20 mouse cellular contexts compared by ENCODE assay signal in genomic region chr11:115752653-115753052, GRCm38 (mm10). TPM values are rescaled to one million over a fixed set of nuclear protein-coding genes. Genes with fewer than 3 reads are reported as not detected.
A peak's percentile ranks its signal among the peaks of the same experiment; 100 is the strongest.
DNase-seq lines count a peak whose midpoint lies in the region; ATAC-seq and TF ChIP-seq lines count a peak whose summit lies in the region.
"Had no signal": no experiment of that assay in that cellular context is flagged by ENCODE, and none has a peak within 500 bp of the region (broad histone marks: within the 10 kb centered on the region; RNA-seq: fewer than 3 reads in every experiment).

No protein-coding gene starts in this region.

- no peak overlapping the region for H3K27ac ChIP-seq in intestine, embryonic 15.5 days
- H3K27ac ChIP-seq in intestine, postnatal 0 days (ENCODE audit: low read depth, low read length), result no peak overlapping the region
- H3K27ac ChIP-seq in midbrain, embryonic 12.5 days (replicated peaks), result 0 out of 2 replicates have a peak overlapping the region, but pooled peaks have one; percentile 3
- no peak overlapping the region for H3K27ac ChIP-seq in midbrain, embryonic 16.5 days (ENCODE audit: low read length)
- no peak overlapping the region for H3K27ac ChIP-seq in forebrain, postnatal 0 days (ENCODE audit: low read depth, low read length)
- no peak overlapping the region for H3K27ac ChIP-seq in neural tube, embryonic 13.5 days (replicated peaks)
- H3K27ac ChIP-seq: kidney, postnatal 0 days; limb, embryonic 10.5 days; liver, embryonic 14.5 days; stomach, embryonic 15.5 days had no signal

- no peaks in the 10 kb centered on the region for H3K27me3 ChIP-seq in intestine, embryonic 15.5 days (replicated peaks)
- no peaks in the 10 kb centered on the region for H3K27me3 ChIP-seq in intestine, postnatal 0 days (replicated peaks; ENCODE audit: control insufficient read depth, insufficient read depth, low read length)
- H3K27me3 ChIP-seq in midbrain, embryonic 12.5 days, result no peaks in the 10 kb centered on the region
- H3K27me3 ChIP-seq in midbrain, embryonic 16.5 days (ENCODE audit: control insufficient read depth, insufficient read depth, low read depth, low read length), result no peaks in the 10 kb centered on the region
- H3K27me3 ChIP-seq in forebrain, postnatal 0 days (ENCODE audit: insufficient read depth, low read length), result no peaks in the 10 kb centered on the region
- no peaks in the 10 kb centered on the region for H3K27me3 ChIP-seq in neural tube, embryonic 13.5 days
- H3K27me3 ChIP-seq: heart, embryonic 12.5 days; stomach, embryonic 15.5 days had no signal

- H3K4me3 ChIP-seq in intestine, embryonic 15.5 days (replicated peaks), result no peak overlapping the region
- H3K4me3 ChIP-seq in intestine, postnatal 0 days (ENCODE audit: low read depth, low read length), result no peak overlapping the region
- H3K4me3 ChIP-seq in midbrain, embryonic 12.5 days, result no peak overlapping the region
- no peak overlapping the region for H3K4me3 ChIP-seq in midbrain, embryonic 16.5 days (ENCODE audit: low read depth, low read length)
- H3K4me3 ChIP-seq in forebrain, postnatal 0 days (ENCODE audit: low read depth, low read length), result no peak overlapping the region
- H3K4me3 ChIP-seq in neural tube, embryonic 13.5 days, result no peak overlapping the region
- H3K4me3 ChIP-seq: erythroblast, embryonic 14.5 days; heart, embryonic 12.5 days; limb, embryonic 10.5 days; stomach, embryonic 15.5 days had no signal

- no peak overlapping the region for H3K4me2 ChIP-seq in intestine, embryonic 15.5 days (replicated peaks)
- H3K4me2 ChIP-seq in intestine, postnatal 0 days (replicated peaks; ENCODE audit: low read depth), result no peak overlapping the region
- no peak overlapping the region for H3K4me2 ChIP-seq in midbrain, embryonic 12.5 days (replicated peaks)
- no peak overlapping the region for H3K4me2 ChIP-seq in midbrain, embryonic 16.5 days (ENCODE audit: low read length)
- no peak overlapping the region for H3K4me2 ChIP-seq in forebrain, postnatal 0 days (ENCODE audit: low read depth)
- H3K4me2 ChIP-seq in neural tube, embryonic 13.5 days, result no peak overlapping the region
- H3K4me2 ChIP-seq: heart, embryonic 12.5 days; stomach, embryonic 15.5 days had no signal

- no peaks in the 10 kb centered on the region for H3K9me3 ChIP-seq in intestine, embryonic 15.5 days
- H3K9me3 ChIP-seq in intestine, postnatal 0 days (ENCODE audit: control insufficient read depth), result no peaks in the 10 kb centered on the region
- H3K9me3 ChIP-seq in midbrain, embryonic 12.5 days, result no peaks in the 10 kb centered on the region
- no peaks in the 10 kb centered on the region for H3K9me3 ChIP-seq in midbrain, embryonic 16.5 days (replicated peaks; ENCODE audit: control insufficient read depth, low read length, poor library complexity, severe bottlenecking)
- H3K9me3 ChIP-seq in forebrain, postnatal 0 days (ENCODE audit: low read length), result no peaks in the 10 kb centered on the region
- H3K9me3 ChIP-seq in neural tube, embryonic 13.5 days, result no peaks in the 10 kb centered on the region
- H3K9me3 ChIP-seq: heart, embryonic 12.5 days; limb, embryonic 10.5 days; stomach, embryonic 15.5 days had no signal

- H3K4me1 ChIP-seq in intestine, embryonic 15.5 days (replicated peaks), result no peaks in the 10 kb centered on the region
- H3K4me1 ChIP-seq in intestine, postnatal 0 days (replicated peaks; ENCODE audit: control insufficient read depth, insufficient read depth, low read length), result no peaks in the 10 kb centered on the region
- H3K4me1 ChIP-seq in midbrain, embryonic 12.5 days, result peaks cover 11% of the 10 kb centered on the region
- peaks cover 4% of the 10 kb centered on the region; the same call in 1 of the 2 replicates for H3K4me1 ChIP-seq in midbrain, embryonic 16.5 days (ENCODE audit: control insufficient read depth, insufficient read depth, low read length)
- no peaks in the 10 kb centered on the region for H3K4me1 ChIP-seq in forebrain, postnatal 0 days (ENCODE audit: insufficient read depth)
- H3K4me1 ChIP-seq in neural tube, embryonic 13.5 days (replicated peaks), result peaks cover 7% of the 10 kb centered on the region
- H3K4me1 ChIP-seq: limb, embryonic 10.5 days; stomach, embryonic 15.5 days had no signal

- ATAC-seq in intestine, embryonic 15.5 days, result peak; percentile 23; the same call in 1 of the 2 replicates
- ATAC-seq in intestine, postnatal 0 days, result no peak
- ATAC-seq in midbrain, embryonic 12.5 days (ENCODE audit: low FRiP score, low read depth), result 0 out of 2 replicates have a peak, but pooled peaks have one; percentile 30
- ATAC-seq in midbrain, embryonic 16.5 days, result no peak
- ATAC-seq in forebrain, postnatal 0 days, result no peak; the same call in 1 of the 2 replicates
- peak; percentile 43; the same call in 1 of the 2 replicates for ATAC-seq in neural tube, embryonic 13.5 days (ENCODE audit: low read depth)
- ATAC-seq: lung, postnatal 0 days had no signal

- H3K36me3 ChIP-seq in intestine, embryonic 15.5 days, result no peaks in the 10 kb centered on the region
- no peaks in the 10 kb centered on the region for H3K36me3 ChIP-seq in intestine, postnatal 0 days (ENCODE audit: control insufficient read depth, insufficient read depth)
- no peaks in the 10 kb centered on the region for H3K36me3 ChIP-seq in midbrain, embryonic 12.5 days
- no peaks in the 10 kb centered on the region for H3K36me3 ChIP-seq in midbrain, embryonic 16.5 days (ENCODE audit: control insufficient read depth, insufficient read depth, low read length)
- H3K36me3 ChIP-seq in forebrain, postnatal 0 days (ENCODE audit: insufficient read depth), result no peaks in the 10 kb centered on the region
- H3K36me3 ChIP-seq in neural tube, embryonic 13.5 days, result no peaks in the 10 kb centered on the region
- H3K36me3 ChIP-seq: heart, embryonic 12.5 days; limb, embryonic 10.5 days; stomach, embryonic 15.5 days had no signal

- no peak for TF ChIP-seq CTCF in intestine, postnatal 0 days (IDR thresholded peaks at IDR 0.05; ENCODE audit: low read depth)
- TF ChIP-seq CTCF in forebrain, postnatal 0 days (IDR thresholded peaks at IDR 0.05; ENCODE audit: low read depth), result no peak

- WGBS in intestine, embryonic 15.5 days, result 81% methylated on average over 7 of the region's 7 CpGs
- WGBS in intestine, postnatal 0 days, result 78% methylated on average over 7 of the region's 7 CpGs
- WGBS in midbrain, embryonic 12.5 days, result 40% methylated on average over 7 of the region's 7 CpGs
- 38% methylated on average over 7 of the region's 7 CpGs for WGBS in midbrain, embryonic 16.5 days
- 31% methylated on average over 7 of the region's 7 CpGs for WGBS in forebrain, postnatal 0 days
- WGBS in neural tube, embryonic 13.5 days, result 34% methylated on average over 7 of the region's 7 CpGs

- DNase-seq in forebrain, postnatal 0 days, result peak; percentile 31
- DNase-seq in liver, result no peak
- DNase-seq: adrenal gland, postnatal 14 days; cerebellum, adult 9-10 months; heart, postnatal 36 days; layer of hippocampus, postnatal 36 days; spleen, adult 18-20 months; thymus, postnatal 14 days had no signal

- H3K9ac ChIP-seq in intestine, embryonic 15.5 days, result no peak overlapping the region
- no peak overlapping the region for H3K9ac ChIP-seq in intestine, postnatal 0 days (ENCODE audit: low read depth, low read length)
- H3K9ac ChIP-seq in midbrain, embryonic 12.5 days (replicated peaks), result no peak overlapping the region
- H3K9ac ChIP-seq in midbrain, embryonic 16.5 days (ENCODE audit: low read depth, low read length), result no peak overlapping the region
- no peak overlapping the region for H3K9ac ChIP-seq in forebrain, postnatal 0 days
- no peak overlapping the region for H3K9ac ChIP-seq in neural tube, embryonic 13.5 days
- H3K9ac ChIP-seq: heart, embryonic 12.5 days; liver, embryonic 14.5 days; stomach, embryonic 15.5 days had no signal

RNA-seq across cellular contexts. Expression of gene Tmem94, which starts 12.6 kb away (rescaled TPM):
- 18.6 and 20.8 TPM in 2 replicates for polyA plus RNA-seq in intestine, embryonic 15.5 days (2015; fragmentation: Nextera tagmentation; extraction: Ambion mirVana)
- polyA plus RNA-seq in intestine, postnatal 0 days (2015; fragmentation: Nextera tagmentation; extraction: Ambion mirVana), result 8.2 and 8.6 TPM in 2 replicates
- 42.4 and 47.0 TPM in 2 replicates for polyA plus RNA-seq in midbrain, embryonic 12.5 days (2016; fragmentation: Nextera tagmentation; extraction: Ambion mirVana)
- polyA plus RNA-seq in midbrain, embryonic 16.5 days (2015; fragmentation: Nextera tagmentation; extraction: Ambion mirVana), result 25.1 and 25.6 TPM in 2 replicates
- total RNA-seq in forebrain, postnatal 0 days (2014; rRNA removed), result 16.7 and 19.3 TPM in 2 replicates
- 12.1 and 14.9 TPM in 2 replicates for polyA plus RNA-seq in forebrain, postnatal 0 days (2015; fragmentation: Nextera tagmentation; extraction: Ambion mirVana)
- 25.4 and 25.8 TPM in 2 replicates for polyA plus RNA-seq in neural tube, embryonic 13.5 days (2015; fragmentation: Nextera tagmentation; extraction: Ambion mirVana)

RNA-seq across cellular contexts. Expression of gene Grb2, which starts 44.3 kb away (rescaled TPM):
- polyA plus RNA-seq in intestine, embryonic 15.5 days (2015; fragmentation: Nextera tagmentation; extraction: Ambion mirVana), result 79.3 and 79.4 TPM in 2 replicates
- 60.5 and 61.3 TPM in 2 replicates for polyA plus RNA-seq in intestine, postnatal 0 days (2015; fragmentation: Nextera tagmentation; extraction: Ambion mirVana)
- polyA plus RNA-seq in midbrain, embryonic 12.5 days (2016; fragmentation: Nextera tagmentation; extraction: Ambion mirVana), result 137 and 149 TPM in 2 replicates
- polyA plus RNA-seq in midbrain, embryonic 16.5 days (2015; fragmentation: Nextera tagmentation; extraction: Ambion mirVana), result 177 and 196 TPM in 2 replicates
- 88.2 and 91.9 TPM in 2 replicates for total RNA-seq in forebrain, postnatal 0 days (2014; rRNA removed)
- 153 and 162 TPM in 2 replicates for polyA plus RNA-seq in forebrain, postnatal 0 days (2015; fragmentation: Nextera tagmentation; extraction: Ambion mirVana)
- 189 and 191 TPM in 2 replicates for polyA plus RNA-seq in neural tube, embryonic 13.5 days (2015; fragmentation: Nextera tagmentation; extraction: Ambion mirVana)

Comparison
In these comparisons a context has a peak if more than half of its experiments do, and no peak if none do; other contexts are left out.
1. ATAC-seq: peak in intestine, embryonic 15.5 days (single experiment), midbrain, embryonic 12.5 days (single experiment) and neural tube, embryonic 13.5 days (single experiment); none in intestine, postnatal 0 days (single experiment), midbrain, embryonic 16.5 days (single experiment) and forebrain, postnatal 0 days (single experiment).